Mouse (Mus musculus) sigmoid colon, adult 10 weeks (tissue): ENCODE measurements around the gene Olfr1342. TPM values are rescaled to one million over a fixed set of nuclear protein-coding genes. Genes with fewer than 3 reads are reported as not detected.

Experiments used
- polyA plus RNA-seq: library from polyadenylated mRNA; stranded (reverse); fragments of 350-450 nt; fragmentation: Illumina TruSeq; extraction: RNeasy Lipid Tissue Mini Kit (QIAGEN cat#74804); gene quantifications from one replicate; pipeline ENCODE4 v1.2.3, GENCODE M21; 2014; ENCODE audit warnings: low read depth, low replicate concordance

Gene Olfr1342
- not detected for polyA plus RNA-seq

DNA sequence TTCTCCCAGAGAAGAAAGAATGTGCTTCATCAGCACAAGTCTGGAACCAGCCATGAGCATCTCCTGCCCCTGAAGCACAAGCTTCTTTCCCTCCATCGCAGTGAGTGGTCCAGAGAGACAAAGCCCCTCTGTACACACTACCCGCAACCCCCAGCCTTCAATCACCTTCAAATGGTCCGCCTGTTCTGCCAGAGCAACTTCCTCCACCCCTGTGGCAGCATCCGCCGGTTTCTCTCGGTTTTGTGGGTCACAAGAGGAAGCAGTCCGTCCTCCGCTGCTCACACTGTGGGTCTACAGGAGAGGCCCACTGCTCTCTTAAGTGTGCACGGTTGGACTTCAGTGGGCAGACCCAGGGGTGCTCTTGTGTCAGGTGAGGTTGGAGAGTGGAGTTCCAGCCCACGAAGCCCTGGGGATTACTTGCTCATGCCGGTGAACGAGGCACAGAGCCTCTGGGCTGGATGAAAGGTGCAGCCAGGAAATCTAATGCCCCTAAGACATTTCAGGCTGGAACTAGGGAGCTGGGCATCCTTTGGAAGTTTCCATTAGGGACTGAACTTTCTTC is at the start of gene Olfr1342:
TSS of gene Olfr1342 (minus strand) at position 345 of the 562 bp plus-strand sequence.

DNA sequence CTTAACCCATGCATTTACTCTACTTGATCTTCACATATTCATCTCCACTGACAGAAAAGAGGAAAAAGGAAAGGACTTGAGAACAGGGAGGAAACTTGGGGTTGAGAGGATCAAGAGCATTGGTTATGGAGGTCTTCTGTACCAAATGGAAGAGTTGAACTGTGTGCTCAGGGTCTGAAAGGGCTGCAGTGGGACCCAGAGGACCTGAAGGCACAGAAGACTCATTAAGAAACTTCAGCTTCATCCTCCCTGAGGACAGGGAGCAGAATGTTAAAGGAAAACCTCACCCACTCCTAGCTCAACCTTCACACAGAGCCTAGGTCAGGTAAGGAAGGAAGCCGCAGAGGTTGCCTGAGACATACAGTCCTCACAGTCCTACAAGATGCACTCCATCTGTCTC is 39.3 kb upstream of the Olfr1342 start, which contains the start of gene Olfr1339:
TSS of gene Olfr1339 (plus strand) at position 301 of the 400 bp plus-strand sequence.

DNA sequence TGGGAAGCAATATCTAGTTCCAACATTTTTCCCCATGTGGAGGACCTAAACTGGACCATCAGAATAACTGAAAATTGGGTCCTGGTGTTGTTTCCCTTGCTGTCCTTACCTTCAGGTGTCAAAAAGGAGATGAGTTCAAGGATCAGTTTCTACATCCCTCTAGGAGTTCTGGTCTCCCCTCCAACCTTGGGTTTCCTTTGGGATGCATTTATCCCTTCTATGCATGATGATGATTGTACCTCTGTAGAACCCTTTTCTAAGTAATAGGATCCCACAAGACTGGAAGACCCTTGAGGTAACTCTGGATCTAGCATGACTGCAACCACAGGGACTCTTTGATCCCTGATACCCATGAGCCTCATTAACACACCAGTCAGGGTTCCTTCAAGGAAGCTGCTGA is 27.3 kb upstream of the Olfr1342 start, which contains the start of gene Olfr1340:
TSS of gene Olfr1340 (plus strand) at position 301 of the 400 bp plus-strand sequence.

DNA sequence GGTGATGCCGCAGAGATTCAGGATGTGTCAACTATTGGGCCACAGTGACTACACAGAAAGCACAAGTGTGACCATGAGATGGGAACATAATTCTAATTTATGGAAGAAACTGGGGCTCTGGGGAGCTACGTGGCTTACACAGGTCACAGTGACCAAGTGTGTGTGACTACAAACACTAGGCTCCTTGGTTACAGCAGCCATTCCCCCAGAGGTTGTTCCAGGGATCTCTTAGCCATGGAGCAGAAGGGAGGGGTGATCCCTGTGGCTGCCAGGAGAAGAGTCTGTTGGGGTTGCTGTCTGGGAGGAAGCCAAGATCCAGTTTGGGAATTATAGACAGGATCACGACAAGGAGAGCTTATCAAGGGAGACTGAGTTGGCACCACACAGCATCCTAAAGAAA is 10.7 kb upstream of the Olfr1342 start, which contains the start of gene Olfr1341:
TSS of gene Olfr1341 (plus strand) at position 301 of the 400 bp plus-strand sequence.

DNA sequence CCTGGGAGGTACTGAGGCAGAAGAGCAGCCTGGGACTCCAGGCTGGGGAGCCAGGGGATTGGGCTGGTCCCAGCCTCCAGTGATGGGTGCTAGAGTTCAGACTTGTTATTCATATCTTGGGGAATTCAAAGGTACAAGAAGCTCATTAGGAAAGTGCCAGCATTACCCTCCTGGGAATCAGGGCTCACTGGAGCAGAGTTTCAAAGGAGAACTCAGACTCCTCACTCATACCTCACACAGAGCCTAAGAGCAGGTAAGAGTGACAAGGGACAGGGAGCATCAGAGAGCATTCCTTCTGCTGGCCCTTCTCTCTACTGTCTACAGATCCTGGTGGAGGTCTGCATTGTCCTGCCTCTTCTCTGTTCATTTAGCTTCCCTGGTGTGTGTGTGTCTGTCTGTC is 33.9 kb downstream of the Olfr1342 start, which contains the start of gene Olfr62:
TSS of gene Olfr62 (plus strand) at position 301 of the 400 bp plus-strand sequence.

Other genes starting within 250 kb of the Olfr1342 start
- gene Mpl, start 235.2 kb downstream of the Olfr1342 start, polyA plus RNA-seq, result not detected
- 0.60 TPM for gene Tie1, start 202.7 kb downstream of the Olfr1342 start, polyA plus RNA-seq
- gene 2610528J11Rik, start 165.8 kb downstream of the Olfr1342 start, polyA plus RNA-seq, result 17.1 TPM
- gene Tmem125, start 148.7 kb downstream of the Olfr1342 start, polyA plus RNA-seq, result 3.1 TPM
- gene Cfap57, start 72.0 kb downstream of the Olfr1342 start, polyA plus RNA-seq, result not detected
- 20.9 TPM for gene Ebna1bp2, start 72.0 kb downstream of the Olfr1342 start, polyA plus RNA-seq
- not detected for gene Olfr62, start 33.8 kb downstream of the Olfr1342 start, polyA plus RNA-seq
- not detected for gene Olfr1341, start 10.8 kb upstream of the Olfr1342 start, polyA plus RNA-seq
- not detected for gene Olfr1340, start 27.4 kb upstream of the Olfr1342 start, polyA plus RNA-seq
- gene Olfr1339, start 39.4 kb upstream of the Olfr1342 start, polyA plus RNA-seq, result not detected
- not detected for gene Olfr1338, start 66.0 kb upstream of the Olfr1342 start, polyA plus RNA-seq
- not detected for gene Olfr1337, start 89.8 kb upstream of the Olfr1342 start, polyA plus RNA-seq
- not detected for gene Olfr1335, start 117.2 kb upstream of the Olfr1342 start, polyA plus RNA-seq
- not detected for gene Olfr1333, start 143.5 kb upstream of the Olfr1342 start, polyA plus RNA-seq
- not detected for gene Olfr1331, start 171.9 kb upstream of the Olfr1342 start, polyA plus RNA-seq
- gene Olfr1330, start 195.8 kb upstream of the Olfr1342 start, polyA plus RNA-seq, result not detected
- gene Olfr1329, start 224.7 kb upstream of the Olfr1342 start, polyA plus RNA-seq, result not detected
- gene Olfr1328, start 245.9 kb upstream of the Olfr1342 start, polyA plus RNA-seq, result not detected